Mouse (Mus musculus) small intestine, adult 2 months (tissue): ENCODE results near the gene Larp7.

ENCODE experiments used
- CTCF ChIP-seq: fragments of 200-500 bp; IDR thresholded peaks from 2 replicates; pipeline ENCODE4 v1.5.1; 2012; ENCODE audit warnings: low read depth, mild to moderate bottlenecking, control low read depth, inconsistent platforms, low read length, moderate library complexity, mixed read lengths; ENCODE audit not compliant: insufficient replicate concordance, insufficient read length; ENCODE audit errors: extremely low read depth
- POLR2A ChIP-seq: fragments of 200-500 bp; IDR thresholded peaks from 2 replicates; pipeline ENCODE4 v1.6.1; 2012; ENCODE audit warnings: low read depth, mild to moderate bottlenecking, control low read depth, inconsistent platforms, low read length, moderate library complexity

GRCm38 (mm10) chr3:127492663-127493062 lies 60.5 kb downstream of the Larp7 start:
- TF ChIP-seq CTCF: no peak
- no peak for TF ChIP-seq POLR2A
